Mouse (Mus musculus): Measurements from ENCODE around the gene Slc16a5. TPM values are rescaled to one million over a fixed set of nuclear protein-coding genes. Genes with fewer than 3 reads are reported as not detected.

Gene Slc16a5
- polyA plus RNA-seq, 1 experiment from 2014 or later = not detected

DNA sequence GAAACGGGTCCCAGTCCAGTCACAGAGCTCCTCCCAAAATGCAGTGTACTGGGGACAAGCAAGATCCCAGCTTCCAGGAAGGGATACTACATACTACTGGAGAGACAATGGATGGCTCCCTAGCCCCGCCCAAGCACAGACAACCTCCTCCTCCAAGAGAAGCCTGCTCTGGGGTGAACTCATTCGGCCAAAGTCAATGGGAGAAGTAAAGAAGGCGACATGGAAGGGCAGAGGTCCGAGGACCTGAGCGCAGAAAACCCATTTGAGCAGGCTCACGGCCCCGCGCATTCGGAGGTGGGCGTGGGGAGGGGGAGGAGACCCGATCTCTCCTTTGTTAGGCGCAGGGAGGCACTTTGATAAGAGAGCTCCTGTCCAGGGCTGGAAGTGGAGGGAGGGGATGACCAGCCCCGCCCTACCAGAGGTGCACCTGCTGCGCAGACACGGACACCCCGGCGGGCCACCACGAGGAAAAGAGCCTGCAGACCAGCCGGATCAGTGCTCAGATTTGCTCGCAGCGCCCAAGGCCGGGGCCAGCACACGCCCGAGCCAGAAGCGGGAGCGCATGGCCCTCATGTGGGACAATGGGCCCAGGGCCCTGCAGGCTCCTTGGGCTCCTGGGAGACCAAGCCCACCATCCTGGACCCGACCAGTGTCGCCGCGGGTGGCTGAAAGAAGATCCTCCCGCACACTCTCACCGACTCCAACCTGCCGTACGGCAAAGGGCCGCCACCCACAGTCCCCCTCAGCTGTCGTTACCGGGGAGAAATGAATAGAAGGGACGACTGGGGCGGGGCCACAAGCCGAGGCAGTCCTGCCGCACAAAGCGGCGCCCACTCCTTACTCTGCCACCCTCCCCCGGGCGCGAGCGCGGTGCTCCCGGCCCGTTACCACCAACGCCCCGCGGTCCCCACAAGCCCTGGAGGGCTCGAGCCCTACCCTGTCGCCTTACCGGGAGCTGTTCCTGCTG is 51.3 kb downstream of the Slc16a5 start:
- peak; percentile 96 for DNase-seq (ENCODE audit: low spot score, missing footprints)
- Histone ChIP-seq H3K4me2 (peak overlapping the region; percentile 70), H3K4me1 (ENCODE audit: control insufficient read depth, insufficient read depth, low read length) (peaks cover 27% of the 10 kb centered on the region), H3K27ac (ENCODE audit: low read depth, low read length) (peak overlapping the region; percentile 55), H3K4me3 (ENCODE audit: low read depth, low read length) (peak overlapping the region; percentile 93), H3K36me3 (ENCODE audit: control insufficient read depth, insufficient read depth, low read length) (no peaks in the 10 kb centered on the region), H3K27me3 (ENCODE audit: control insufficient read depth, insufficient read depth, low read length) (no peaks in the 10 kb centered on the region), H3K9ac (ENCODE audit: low read length) (peak overlapping the region; percentile 97), H3K9me3 (ENCODE audit: control insufficient read depth, low read length) (no peaks in the 10 kb centered on the region)
- peak; percentile 56 for ATAC-seq (ENCODE audit: low FRiP score)
- under 1% methylated on average over 57 of the region's 57 CpGs for WGBS

DNA sequence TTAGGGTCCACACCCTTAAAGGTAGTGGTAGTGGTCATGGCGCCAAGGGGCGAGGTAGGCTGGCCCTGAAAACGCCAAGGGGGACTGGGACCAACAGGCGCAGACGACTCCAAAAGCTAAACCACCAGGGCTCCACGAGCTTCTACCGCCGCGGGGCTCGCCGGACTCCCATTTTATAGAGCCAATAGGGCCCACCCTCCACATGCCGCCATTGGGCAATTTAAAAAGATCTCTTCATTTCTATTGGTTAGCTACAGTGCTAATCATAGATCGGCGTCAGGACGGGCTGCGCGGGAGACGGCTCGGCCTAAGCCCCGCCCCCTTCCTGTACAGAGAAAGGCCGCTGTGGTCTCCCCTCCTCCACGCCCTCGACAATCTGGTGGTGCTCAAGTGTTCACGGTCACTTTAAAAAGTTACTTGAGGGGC is 52.0 kb downstream of the Slc16a5 start, which contains the start of gene Jpt1:
TSS of gene Jpt1 (minus strand) at position 150 of the 426 bp plus-strand sequence.
- Histone ChIP-seq H3K4me1 (ENCODE audit: control insufficient read depth, insufficient read depth, low read length) (peaks cover 27% of the 10 kb centered on the region), H3K9ac (ENCODE audit: low read length) (peak within 1 kb of the TSS; percentile 97), H3K27me3 (ENCODE audit: control insufficient read depth, insufficient read depth, low read length) (no peaks in the 10 kb centered on the region), H3K36me3 (ENCODE audit: control insufficient read depth, insufficient read depth, low read length) (no peaks in the 10 kb centered on the region), H3K9me3 (ENCODE audit: control insufficient read depth, low read length) (no peaks in the 10 kb centered on the region), H3K4me2 (peak within 1 kb of the TSS; percentile 70), H3K4me3 (ENCODE audit: low read depth, low read length) (peak within 1 kb of the TSS; percentile 93), H3K27ac (ENCODE audit: low read depth, low read length) (peak within 1 kb of the TSS; percentile 55)
- under 1% methylated on average over 24 of the region's 24 CpGs for WGBS
- peak; percentile 98 for ATAC-seq (ENCODE audit: low FRiP score)
- DNase-seq (ENCODE audit: low spot score, missing footprints) = peak; percentile 99

DNA sequence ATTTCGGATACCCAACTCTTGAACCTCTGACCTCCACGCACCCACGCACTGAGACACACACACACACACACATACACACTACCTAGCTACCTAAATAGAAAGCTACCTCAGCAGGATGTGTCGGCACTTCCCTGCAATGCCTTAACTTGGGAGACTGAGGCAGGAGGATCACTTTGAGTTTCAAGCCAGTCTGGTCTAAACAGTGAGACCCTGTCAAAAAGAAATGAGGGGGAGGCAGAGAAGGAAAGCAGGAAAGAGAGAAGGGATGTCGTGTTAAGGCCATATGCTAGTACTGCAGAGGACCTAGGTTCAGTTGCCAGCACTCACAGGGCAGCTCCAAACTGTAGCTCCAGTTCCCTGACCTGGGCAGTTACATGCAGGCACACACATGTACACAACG is 52.7 kb downstream of the Slc16a5 start:
- ATAC-seq (ENCODE audit: low FRiP score) (no peak), DNase-seq (ENCODE audit: low spot score, missing footprints) (no peak)
- Histone ChIP-seq H3K9ac (ENCODE audit: low read length) (no peak overlapping the region), H3K27me3 (ENCODE audit: control insufficient read depth, insufficient read depth, low read length) (no peaks in the 10 kb centered on the region), H3K4me2 (no peak overlapping the region), H3K27ac (ENCODE audit: low read depth, low read length) (no peak overlapping the region), H3K4me3 (ENCODE audit: low read depth, low read length) (no peak overlapping the region), H3K4me1 (ENCODE audit: control insufficient read depth, insufficient read depth, low read length) (peaks cover 24% of the 10 kb centered on the region), H3K9me3 (ENCODE audit: control insufficient read depth, low read length) (no peaks in the 10 kb centered on the region), H3K36me3 (ENCODE audit: control insufficient read depth, insufficient read depth, low read length) (no peaks in the 10 kb centered on the region)
- 81% methylated on average over 6 of the region's 6 CpGs for WGBS

DNA sequence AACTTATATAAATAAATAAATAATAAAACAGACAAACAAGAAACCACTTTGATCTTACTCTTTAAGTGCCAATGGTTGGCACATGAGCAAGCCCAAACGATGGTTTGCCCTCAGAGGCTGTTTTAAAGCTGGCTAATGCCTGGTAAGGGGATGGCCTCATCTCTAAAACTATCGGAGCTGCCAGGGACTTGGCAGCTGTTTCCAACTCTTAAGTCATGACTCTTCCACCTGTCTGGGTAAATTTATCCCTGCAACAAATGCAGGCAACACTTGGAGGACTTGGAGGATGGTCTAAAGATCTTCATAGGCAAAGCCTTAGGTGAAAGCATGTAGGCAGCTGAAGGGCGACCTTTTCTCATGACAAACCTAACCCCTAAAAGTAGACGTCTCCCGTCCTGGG is 54.7 kb downstream of the Slc16a5 start:
- no peaks in the 10 kb centered on the region for H3K27me3 ChIP-seq (ENCODE audit: control insufficient read depth, insufficient read depth, low read length)
- no peak for DNase-seq (ENCODE audit: low spot score, missing footprints)
- WGBS = 89% methylated on average over 5 of the region's 5 CpGs
- H3K9ac ChIP-seq (ENCODE audit: low read length) = no peak overlapping the region
- no peak overlapping the region for H3K4me3 ChIP-seq (ENCODE audit: low read depth, low read length)
- H3K36me3 ChIP-seq (ENCODE audit: control insufficient read depth, insufficient read depth, low read length) = no peaks in the 10 kb centered on the region
- no peak for ATAC-seq (ENCODE audit: low FRiP score)
- peaks cover 5% of the 10 kb centered on the region for H3K4me1 ChIP-seq (ENCODE audit: control insufficient read depth, insufficient read depth, low read length)
- no peaks in the 10 kb centered on the region for H3K9me3 ChIP-seq (ENCODE audit: control insufficient read depth, low read length)
- H3K27ac ChIP-seq (ENCODE audit: low read depth, low read length) = no peak overlapping the region
- no peak overlapping the region for H3K4me2 ChIP-seq

DNA sequence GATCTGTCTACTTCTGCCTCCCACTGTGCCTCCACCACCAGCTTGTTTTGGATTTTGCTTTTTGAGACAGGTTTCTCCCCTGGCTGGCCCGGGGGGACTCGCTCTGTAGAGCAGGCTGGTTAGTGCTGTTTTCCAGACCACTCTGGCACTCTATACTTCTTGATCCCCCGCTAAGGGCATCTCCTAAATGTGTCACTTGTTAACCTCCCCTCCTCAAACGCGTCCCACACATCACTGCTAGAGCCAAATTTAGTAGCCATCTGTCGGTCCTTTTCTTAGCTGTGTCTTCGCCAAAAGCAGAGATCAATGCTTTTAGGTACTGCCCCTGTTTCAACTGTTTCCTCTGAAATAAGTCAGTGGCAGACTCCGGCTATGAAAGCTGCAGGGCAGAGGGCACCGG is 56.4 kb downstream of the Slc16a5 start:
- Histone ChIP-seq H3K27ac (ENCODE audit: low read depth, low read length) (no peak overlapping the region), H3K4me3 (ENCODE audit: low read depth, low read length) (no peak overlapping the region), H3K27me3 (ENCODE audit: control insufficient read depth, insufficient read depth, low read length) (no peaks in the 10 kb centered on the region), H3K9ac (ENCODE audit: low read length) (no peak overlapping the region), H3K9me3 (ENCODE audit: control insufficient read depth, low read length) (no peaks in the 10 kb centered on the region), H3K4me1 (ENCODE audit: control insufficient read depth, insufficient read depth, low read length) (no peaks in the 10 kb centered on the region), H3K4me2 (no peak overlapping the region), H3K36me3 (ENCODE audit: control insufficient read depth, insufficient read depth, low read length) (peaks cover 3% of the 10 kb centered on the region)
- DNase-seq (ENCODE audit: low spot score, missing footprints) = no peak
- ATAC-seq (ENCODE audit: low FRiP score) = no peak
- WGBS = 78% methylated on average over 9 of the region's 9 CpGs

DNA sequence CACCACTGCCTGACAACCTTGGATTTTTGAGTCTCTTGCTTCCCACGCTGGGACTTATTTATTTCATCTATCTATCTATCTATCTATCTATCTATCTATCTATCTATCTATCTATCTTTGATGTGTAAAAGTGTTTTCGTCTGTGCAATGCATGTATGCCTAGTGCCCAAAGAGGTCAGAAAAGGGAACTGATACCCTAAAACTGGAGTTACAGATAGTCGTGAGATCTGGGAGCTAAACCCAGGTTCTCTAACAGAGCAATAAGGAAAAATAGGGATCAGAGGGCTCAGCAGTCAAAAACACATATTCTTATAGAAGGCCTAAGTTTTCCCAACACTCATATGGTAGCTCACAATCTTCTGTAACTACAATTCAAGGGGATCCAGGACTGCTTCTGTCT is 57.3 kb downstream of the Slc16a5 start:
- H3K9me3 ChIP-seq (ENCODE audit: control insufficient read depth, low read length) = no peaks in the 10 kb centered on the region
- H3K27ac ChIP-seq (ENCODE audit: low read depth, low read length) = no peak overlapping the region
- DNase-seq (ENCODE audit: low spot score, missing footprints) (no peak), ATAC-seq (ENCODE audit: low FRiP score) (no peak)
- 90% methylated on average over 3 of the region's 3 CpGs for WGBS
- H3K4me2 ChIP-seq = no peak overlapping the region
- H3K36me3 ChIP-seq (ENCODE audit: control insufficient read depth, insufficient read depth, low read length) = peaks cover 3% of the 10 kb centered on the region
- H3K9ac ChIP-seq (ENCODE audit: low read length) = no peak overlapping the region
- H3K4me3 ChIP-seq (ENCODE audit: low read depth, low read length) = no peak overlapping the region
- no peaks in the 10 kb centered on the region for H3K27me3 ChIP-seq (ENCODE audit: control insufficient read depth, insufficient read depth, low read length)
- H3K4me1 ChIP-seq (ENCODE audit: control insufficient read depth, insufficient read depth, low read length) = no peaks in the 10 kb centered on the region

DNA sequence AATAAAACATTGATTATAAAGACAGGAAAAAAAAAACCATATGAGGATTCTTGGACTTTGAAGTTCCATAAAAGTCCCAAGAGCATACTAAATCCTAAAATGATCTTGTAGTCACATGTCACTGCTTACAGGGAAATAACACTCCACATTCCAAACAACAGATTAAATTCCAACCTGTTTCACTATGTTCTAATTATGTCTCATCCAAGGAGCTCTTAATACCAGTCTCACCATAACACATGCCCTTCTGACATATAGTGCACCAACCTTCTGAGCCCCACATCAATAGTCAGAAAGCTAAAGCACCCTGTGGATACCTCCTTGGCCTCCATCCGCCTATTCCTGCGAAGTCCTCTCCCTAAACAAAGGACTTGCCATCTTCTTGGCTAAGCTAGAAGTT is 57.9 kb downstream of the Slc16a5 start:
- H3K4me1 ChIP-seq (ENCODE audit: control insufficient read depth, insufficient read depth, low read length) = no peaks in the 10 kb centered on the region
- no peaks in the 10 kb centered on the region for H3K9me3 ChIP-seq (ENCODE audit: control insufficient read depth, low read length)
- DNase-seq (ENCODE audit: low spot score, missing footprints) (no peak), ATAC-seq (ENCODE audit: low FRiP score) (no peak)
- H3K27ac ChIP-seq (ENCODE audit: low read depth, low read length) = no peak overlapping the region
- no peak overlapping the region for H3K4me3 ChIP-seq (ENCODE audit: low read depth, low read length)
- 62% methylated on average over 2 of the region's 2 CpGs for WGBS
- no peak overlapping the region for H3K4me2 ChIP-seq
- peaks cover 9% of the 10 kb centered on the region for H3K36me3 ChIP-seq (ENCODE audit: control insufficient read depth, insufficient read depth, low read length)
- no peaks in the 10 kb centered on the region for H3K27me3 ChIP-seq (ENCODE audit: control insufficient read depth, insufficient read depth, low read length)
- no peak overlapping the region for H3K9ac ChIP-seq (ENCODE audit: low read length)

DNA sequence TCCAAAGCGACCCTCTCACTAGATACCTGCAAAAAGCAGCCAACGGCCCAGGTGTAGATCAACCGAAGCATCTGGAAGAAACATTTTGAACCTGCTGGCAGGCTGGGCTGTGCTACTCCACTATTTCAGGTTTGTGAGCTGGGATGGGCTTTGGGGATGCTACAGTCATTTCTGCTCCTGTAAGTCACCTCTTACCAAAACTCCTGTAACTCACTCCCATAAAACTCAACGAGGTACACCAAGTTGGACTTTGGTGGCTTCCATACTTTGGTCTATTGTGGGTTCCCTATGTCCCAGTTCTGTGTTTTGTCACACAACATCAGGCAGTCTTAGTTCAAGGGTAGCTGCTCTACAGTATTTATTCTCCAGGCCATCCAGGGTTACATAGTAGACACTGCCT is 58.8 kb downstream of the Slc16a5 start:
- Histone ChIP-seq H3K9me3 (ENCODE audit: control insufficient read depth, low read length) (no peaks in the 10 kb centered on the region), H3K36me3 (ENCODE audit: control insufficient read depth, insufficient read depth, low read length) (peaks cover 15% of the 10 kb centered on the region), H3K9ac (ENCODE audit: low read length) (no peak overlapping the region), H3K27ac (ENCODE audit: low read depth, low read length) (no peak overlapping the region), H3K4me3 (ENCODE audit: low read depth, low read length) (no peak overlapping the region), H3K4me1 (ENCODE audit: control insufficient read depth, insufficient read depth, low read length) (no peaks in the 10 kb centered on the region), H3K4me2 (no peak overlapping the region), H3K27me3 (ENCODE audit: control insufficient read depth, insufficient read depth, low read length) (no peaks in the 10 kb centered on the region)
- DNase-seq (ENCODE audit: low spot score, missing footprints) (no peak), ATAC-seq (ENCODE audit: low FRiP score) (no peak)
- WGBS = 92% methylated on average over 4 of the region's 4 CpGs

DNA sequence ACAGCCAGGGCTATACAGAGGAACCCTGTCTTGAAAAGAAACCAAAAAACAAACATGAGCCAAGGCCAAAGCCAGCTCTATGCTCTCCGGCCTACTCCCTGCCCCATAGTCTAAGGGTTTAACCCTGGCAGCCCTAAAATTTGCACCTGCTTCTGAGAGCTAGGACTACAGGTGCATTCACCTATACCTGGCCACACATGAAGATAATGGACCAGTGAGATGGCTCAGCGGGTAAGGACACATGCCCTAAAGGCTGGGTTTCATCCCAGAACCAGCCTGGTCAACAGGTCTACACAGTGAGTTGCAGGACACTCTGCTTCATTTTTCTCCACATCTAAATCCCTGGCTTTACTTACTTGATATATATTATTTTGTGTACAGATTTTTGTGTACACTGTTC is 60.0 kb downstream of the Slc16a5 start:
- H3K9me3 ChIP-seq (ENCODE audit: control insufficient read depth, low read length) = no peaks in the 10 kb centered on the region
- no peaks in the 10 kb centered on the region for H3K4me1 ChIP-seq (ENCODE audit: control insufficient read depth, insufficient read depth, low read length)
- no peak overlapping the region for H3K4me3 ChIP-seq (ENCODE audit: low read depth, low read length)
- 91% methylated on average over 2 of the region's 2 CpGs for WGBS
- H3K27me3 ChIP-seq (ENCODE audit: control insufficient read depth, insufficient read depth, low read length) = no peaks in the 10 kb centered on the region
- DNase-seq (ENCODE audit: low spot score, missing footprints) = peak; percentile 74
- H3K4me2 ChIP-seq = no peak overlapping the region
- H3K36me3 ChIP-seq (ENCODE audit: control insufficient read depth, insufficient read depth, low read length) = peaks cover 22% of the 10 kb centered on the region
- ATAC-seq (ENCODE audit: low FRiP score) = no peak
- no peak overlapping the region for H3K27ac ChIP-seq (ENCODE audit: low read depth, low read length)
- H3K9ac ChIP-seq (ENCODE audit: low read length) = no peak overlapping the region
